Mouse (Mus musculus): Measurements from ENCODE around the gene Bsnd. TPM values are rescaled to one million over a fixed set of nuclear protein-coding genes. Genes with fewer than 3 reads are reported as not detected.

Bsnd gene
- total RNA-seq (2017), result not detected in 3 replicates

GRCm38 (mm10) chr4:106492116-106492515, at the start of gene Bsnd:
Bsnd (minus strand) TSS chr4:106492283.
- no peak for ATAC-seq (replicated peaks; ENCODE audit: insufficient number of reproducible peaks, low FRiP score, low TSS enrichment, poor library complexity, severe bottlenecking)

GRCm38 (mm10) chr4:106541491-106541890, 49.4 kb upstream of the Bsnd start:
- ATAC-seq (replicated peaks; ENCODE audit: insufficient number of reproducible peaks, low FRiP score, low TSS enrichment, poor library complexity, severe bottlenecking), result no peak

GRCm38 (mm10) chr4:106539756-106540155, 47.7 kb upstream of the Bsnd start:
- ATAC-seq (replicated peaks; ENCODE audit: insufficient number of reproducible peaks, low FRiP score, low TSS enrichment, poor library complexity, severe bottlenecking), result no peak

- ATAC-seq (replicated peaks; ENCODE audit: insufficient number of reproducible peaks, low FRiP score, low TSS enrichment, poor library complexity, severe bottlenecking), result no peak
Observed at GRCm38 (mm10) chr4:106534256-106534655, 42.2 kb upstream of the Bsnd start.

DNA sequence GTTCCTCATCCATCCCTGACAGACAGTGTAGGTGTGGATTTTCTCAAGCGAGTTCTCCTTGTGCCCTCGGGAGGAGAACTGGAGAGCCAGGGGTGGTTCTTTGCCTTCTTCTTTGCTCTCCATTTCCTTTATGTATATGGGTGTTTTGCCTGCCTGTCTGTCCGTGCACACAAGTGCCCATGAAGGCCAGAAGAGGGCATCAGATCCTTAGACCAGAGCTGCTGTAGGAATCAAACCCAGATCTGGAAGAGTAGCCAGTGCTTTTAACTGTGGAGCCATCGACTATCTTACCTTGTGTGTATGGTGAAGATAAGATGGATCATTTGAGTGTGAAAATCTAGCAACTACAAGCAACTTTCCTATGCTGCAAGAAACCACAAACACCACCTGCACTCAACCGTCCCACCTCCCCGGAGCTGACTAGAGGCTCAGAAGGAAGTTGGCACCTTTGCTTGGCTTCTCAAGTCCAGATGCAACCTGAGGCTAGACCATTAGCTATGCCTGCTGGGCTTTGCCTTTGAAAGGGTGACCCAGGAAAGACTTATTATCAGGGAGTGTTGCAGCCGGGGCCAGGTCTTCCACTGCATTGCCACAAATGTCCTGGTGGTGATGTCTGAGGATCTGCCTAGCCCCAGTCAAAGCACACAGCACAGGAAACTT, 41.5 kb upstream of the Bsnd start:
- ATAC-seq (replicated peaks; ENCODE audit: insufficient number of reproducible peaks, low FRiP score, low TSS enrichment, poor library complexity, severe bottlenecking), result no peak

DNA sequence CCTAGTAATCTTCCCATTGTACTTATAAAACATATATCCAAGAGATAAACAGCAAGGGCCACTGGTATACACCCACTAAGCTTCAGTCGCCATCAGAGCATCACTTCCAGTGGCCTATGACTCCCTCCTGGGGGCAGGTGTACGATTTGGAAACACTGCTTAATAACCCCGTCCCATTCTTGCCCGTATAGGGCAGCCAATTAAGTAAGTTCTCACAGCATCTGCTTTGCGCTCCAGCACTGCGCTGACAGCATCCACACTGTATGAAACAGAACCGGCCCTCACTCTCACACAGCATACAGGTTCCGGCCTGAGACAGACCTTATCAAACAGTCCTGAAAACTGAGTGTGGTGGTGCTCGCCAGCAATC, 38.0 kb upstream of the Bsnd start:
- ATAC-seq (replicated peaks; ENCODE audit: insufficient number of reproducible peaks, low FRiP score, low TSS enrichment, poor library complexity, severe bottlenecking), result no peak

DNA sequence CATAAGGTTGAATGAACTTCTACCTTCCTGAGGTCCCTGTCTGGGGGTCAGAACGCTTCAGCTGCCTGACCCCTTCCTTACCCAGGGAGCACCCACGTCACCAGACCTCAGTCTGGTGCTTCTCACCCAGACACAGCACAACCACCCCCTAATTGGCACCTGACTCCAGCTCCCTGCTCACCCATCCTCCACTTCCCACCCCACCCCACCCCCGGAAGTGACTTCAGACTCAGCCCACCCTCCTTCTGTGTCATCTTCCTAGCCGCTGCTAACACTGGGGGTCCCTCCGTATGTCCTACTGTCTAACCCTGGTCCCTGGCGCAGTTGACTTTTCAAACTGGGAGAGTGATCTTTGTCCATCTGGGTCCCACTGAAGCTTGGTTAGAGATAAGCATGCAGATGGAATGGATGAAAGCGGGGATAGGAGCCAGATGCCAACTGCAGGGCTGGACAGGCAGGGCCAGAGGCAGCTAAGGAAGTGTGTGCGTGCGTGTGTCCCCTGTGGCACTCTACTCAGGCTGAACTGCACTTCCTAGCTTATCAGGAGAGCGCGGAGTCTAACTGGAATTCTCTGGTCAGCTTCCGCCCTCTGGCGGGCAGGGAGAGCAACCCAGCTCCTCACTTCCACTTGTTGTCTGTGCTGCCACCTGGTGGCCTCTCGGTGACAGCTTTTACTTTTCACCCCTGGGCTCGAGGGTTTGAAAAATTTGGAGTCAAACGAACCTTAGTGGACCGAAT, 37.5 kb upstream of the Bsnd start:
- peak; percentile 88 for ATAC-seq (replicated peaks; ENCODE audit: insufficient number of reproducible peaks, low FRiP score, low TSS enrichment, poor library complexity, severe bottlenecking)

GRCm38 (mm10) chr4:106527856-106528547, 35.9 kb upstream of the Bsnd start:
- ATAC-seq (replicated peaks; ENCODE audit: insufficient number of reproducible peaks, low FRiP score, low TSS enrichment, poor library complexity, severe bottlenecking), result no peak

- no peak for ATAC-seq (replicated peaks; ENCODE audit: insufficient number of reproducible peaks, low FRiP score, low TSS enrichment, poor library complexity, severe bottlenecking)
Observed at GRCm38 (mm10) chr4:106525001-106525400, 32.9 kb upstream of the Bsnd start.

- no peak for ATAC-seq (replicated peaks; ENCODE audit: insufficient number of reproducible peaks, low FRiP score, low TSS enrichment, poor library complexity, severe bottlenecking)
Observed at GRCm38 (mm10) chr4:106524131-106524530, 32.0 kb upstream of the Bsnd start.

DNA sequence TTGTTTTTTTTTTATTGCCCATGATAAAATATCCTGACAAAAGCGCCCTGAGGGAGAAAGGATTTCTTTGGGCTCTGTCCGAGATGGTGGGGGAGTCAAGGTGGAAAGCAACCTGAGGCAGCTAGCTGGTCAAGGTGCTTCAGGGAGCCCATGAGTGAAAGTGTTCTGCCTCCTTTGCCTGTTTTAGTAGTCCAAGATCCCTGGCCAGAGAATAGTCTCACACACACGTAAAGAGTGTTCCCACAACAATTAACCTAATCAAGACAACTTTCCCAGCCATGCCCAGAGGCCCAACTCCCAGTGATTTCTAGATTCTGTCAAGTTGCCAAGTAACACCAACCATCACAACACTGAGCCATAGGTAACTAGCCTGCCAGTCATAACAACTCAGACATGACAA, 30.5 kb upstream of the Bsnd start:
- ATAC-seq (replicated peaks; ENCODE audit: insufficient number of reproducible peaks, low FRiP score, low TSS enrichment, poor library complexity, severe bottlenecking), result no peak

- no peak for ATAC-seq (replicated peaks; ENCODE audit: insufficient number of reproducible peaks, low FRiP score, low TSS enrichment, poor library complexity, severe bottlenecking)
Observed at GRCm38 (mm10) chr4:106514606-106515005, 22.5 kb upstream of the Bsnd start.

DNA sequence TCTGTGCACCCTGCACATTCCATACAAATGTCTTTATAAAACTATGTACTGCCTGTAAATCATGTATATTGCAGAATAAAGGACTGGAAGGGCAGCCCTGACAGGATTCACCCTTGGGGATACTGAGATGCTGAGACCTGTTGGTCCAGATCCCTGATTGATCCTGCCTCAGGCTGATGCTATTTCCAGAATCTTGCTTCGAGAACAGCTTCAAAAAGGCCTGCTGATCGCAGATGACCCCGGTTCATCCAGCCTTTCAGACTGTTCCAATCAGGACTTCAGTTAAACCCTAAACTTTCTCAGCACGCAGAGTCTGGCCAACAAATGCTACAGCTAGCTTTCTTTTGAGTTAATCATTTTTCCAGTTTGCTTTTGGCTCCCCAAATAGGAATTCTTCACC, 17.8 kb upstream of the Bsnd start:
- no peak for ATAC-seq (replicated peaks; ENCODE audit: insufficient number of reproducible peaks, low FRiP score, low TSS enrichment, poor library complexity, severe bottlenecking)

GRCm38 (mm10) chr4:106505453-106506058, 13.5 kb upstream of the Bsnd start:
- ATAC-seq (replicated peaks; ENCODE audit: insufficient number of reproducible peaks, low FRiP score, low TSS enrichment, poor library complexity, severe bottlenecking), result no peak

- ATAC-seq (replicated peaks; ENCODE audit: insufficient number of reproducible peaks, low FRiP score, low TSS enrichment, poor library complexity, severe bottlenecking), result no peak
Observed at GRCm38 (mm10) chr4:106503578-106503977, 11.5 kb upstream of the Bsnd start.

- ATAC-seq (replicated peaks; ENCODE audit: insufficient number of reproducible peaks, low FRiP score, low TSS enrichment, poor library complexity, severe bottlenecking), result no peak
Observed at GRCm38 (mm10) chr4:106500066-106500465, 8.0 kb upstream of the Bsnd start.

DNA sequence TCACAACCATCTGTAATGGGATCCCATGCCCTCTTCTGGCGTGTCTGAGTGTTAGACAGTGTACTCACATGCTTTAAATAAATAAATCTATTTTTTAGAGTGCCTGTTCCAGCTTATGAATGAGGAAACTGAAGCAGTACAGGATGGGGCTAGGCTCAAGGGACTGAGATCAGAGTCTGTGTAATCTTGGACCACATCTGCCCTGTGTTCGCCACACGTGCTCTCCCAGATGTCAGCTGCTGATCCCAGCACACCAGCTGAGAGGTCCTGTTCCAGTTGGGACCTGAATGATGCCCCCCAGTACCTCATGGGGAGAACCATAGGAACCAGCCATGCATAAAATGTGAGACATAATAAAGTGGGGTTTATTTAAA, 6.4 kb upstream of the Bsnd start:
- no peak for ATAC-seq (replicated peaks; ENCODE audit: insufficient number of reproducible peaks, low FRiP score, low TSS enrichment, poor library complexity, severe bottlenecking)

DNA sequence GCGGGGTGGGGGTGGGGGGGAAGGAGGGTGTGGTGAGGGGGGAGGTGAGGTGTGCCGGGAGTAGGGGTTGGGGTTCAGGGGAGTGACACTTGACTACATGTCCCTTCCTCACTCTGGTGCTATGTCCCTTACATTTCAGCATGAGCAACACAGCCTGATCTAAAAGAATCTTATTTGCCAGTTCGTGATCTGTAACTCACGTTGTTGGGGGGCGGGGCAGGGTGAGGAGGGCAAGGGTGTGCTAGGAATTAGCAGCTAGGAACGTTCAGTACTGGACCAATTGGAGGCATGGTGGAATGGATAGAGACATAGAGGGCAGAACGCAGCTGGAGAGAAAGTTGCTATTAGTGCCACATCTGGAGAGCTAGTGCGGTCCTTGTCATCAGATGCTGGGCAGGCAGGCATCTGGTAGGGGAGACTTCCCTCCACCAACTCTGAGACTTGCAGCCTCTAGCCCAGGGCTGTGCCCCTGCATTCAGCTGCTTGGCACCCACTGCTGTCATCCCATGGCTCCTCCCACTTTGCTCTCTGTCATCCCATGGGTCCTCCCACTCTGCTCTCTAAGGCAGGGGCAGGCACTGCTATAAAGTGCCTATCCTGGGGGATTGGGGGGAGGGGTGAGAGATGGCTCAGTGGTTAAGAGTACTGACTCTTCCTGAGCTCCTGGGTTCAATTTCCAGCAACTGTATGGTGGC, 5.8 kb upstream of the Bsnd start:
- ATAC-seq (replicated peaks; ENCODE audit: insufficient number of reproducible peaks, low FRiP score, low TSS enrichment, poor library complexity, severe bottlenecking), result no peak

- no peak for ATAC-seq (replicated peaks; ENCODE audit: insufficient number of reproducible peaks, low FRiP score, low TSS enrichment, poor library complexity, severe bottlenecking)
Observed at GRCm38 (mm10) chr4:106496833-106497232, 4.8 kb upstream of the Bsnd start.

Data from monocyte, adult 5-6 weeks (primary cell).